Mouse (Mus musculus) ES-Bruce4 (cell line): ENCODE data around the gene Vim. TPM values are rescaled to one million over a fixed set of nuclear protein-coding genes. Genes with fewer than 3 reads are reported as not detected.
A peak's percentile ranks its signal among the peaks of the same experiment; 100 is the strongest.

Source experiments
- H3K27ac ChIP-seq: 2 replicates; pipeline ENCODE4 v1.5.1; 2012; ENCODE audit warnings: low read length, inconsistent platforms; ENCODE audit not compliant: insufficient read depth
- H3K27me3 ChIP-seq: 2 replicates; pipeline ENCODE4 v1.6.1; 2012; ENCODE audit warnings: mild to moderate bottlenecking, low read length, inconsistent platforms; ENCODE audit not compliant: control insufficient read depth, poor library complexity, insufficient read depth, severe bottlenecking
- H3K36me3 ChIP-seq: 2 replicates; pipeline ENCODE4 v1.6.1; 2012; ENCODE audit warnings: inconsistent platforms, mild to moderate bottlenecking, low read length, moderate library complexity; ENCODE audit not compliant: control insufficient read depth, poor library complexity, insufficient read depth, severe bottlenecking
- H3K4me1 ChIP-seq: one replicate; pipeline ENCODE4 v1.8.1; 2011; ENCODE audit warnings: low read length; ENCODE audit not compliant: control insufficient read depth, insufficient read depth
- H3K4me3 ChIP-seq: 2 replicates; pipeline ENCODE4 v1.5.1; 2011; ENCODE audit warnings: low read depth, mild to moderate bottlenecking, low read length
- H3K9ac ChIP-seq: 2 replicates; pipeline ENCODE4 v1.6.1; 2012; ENCODE audit warnings: low read depth, mild to moderate bottlenecking, inconsistent platforms; ENCODE audit not compliant: poor library complexity, severe bottlenecking
- H3K9me3 ChIP-seq: replicated peaks from 2 replicates; pipeline ENCODE4 v1.6.1; 2012; ENCODE audit warnings: mild to moderate bottlenecking, low read length, inconsistent platforms; ENCODE audit not compliant: control insufficient read depth, poor library complexity, insufficient read depth, severe bottlenecking
- CTCF ChIP-seq: IDR thresholded peaks from one replicate; pipeline ENCODE4 v1.8.1; 2011; ENCODE audit warnings: low read depth, low read length
- EP300 ChIP-seq: IDR thresholded peaks from 2 replicates; pipeline ENCODE4 v1.6.1; 2011; ENCODE audit warnings: low read depth, low read length; ENCODE audit not compliant: insufficient read depth
- POLR2A ChIP-seq: IDR thresholded peaks from one replicate; pipeline ENCODE4 v1.8.1; 2011; ENCODE audit warnings: low read length; ENCODE audit not compliant: insufficient read depth
- polyA plus RNA-seq: library from polyadenylated mRNA; stranded (reverse); fragments of >200 nt; gene quantifications from 2 replicates; pipeline ENCODE4 v1.2.4, GENCODE M21; 2011; ENCODE audit warnings: low read depth; ENCODE audit not compliant: missing spikeins, insufficient read depth, insufficient read length

Vim gene
- polyA plus RNA-seq, 1 experiment: 91.9 TPM

- H3K9ac ChIP-seq: no peak overlapping the region
These were observed 37.0 kb upstream of the Vim start for GRCm38 (mm10) chr2:13536747-13537146.

GRCm38 (mm10) chr2:13537733-13538132, 36.0 kb upstream of the Vim start:
- H3K9me3 ChIP-seq: no peaks in the 10 kb centered on the region
- no peak overlapping the region for H3K4me3 ChIP-seq
- H3K27ac ChIP-seq: no peak overlapping the region
- no peak overlapping the region for H3K9ac ChIP-seq
- no peaks in the 10 kb centered on the region for H3K27me3 ChIP-seq
- no peaks in the 10 kb centered on the region for H3K36me3 ChIP-seq
- no peaks in the 10 kb centered on the region for H3K4me1 ChIP-seq
- no peak for TF ChIP-seq POLR2A
- peak; percentile 57 for TF ChIP-seq CTCF
- TF ChIP-seq EP300: no peak

More at GRCm38 (mm10) chr2:13536747-13537146, 37.0 kb upstream of the Vim start:
- Histone ChIP-seq H3K9me3 (no peaks in the 10 kb centered on the region), H3K27me3 (no peaks in the 10 kb centered on the region), H3K4me3 (no peak overlapping the region), H3K4me1 (no peaks in the 10 kb centered on the region), H3K27ac (no peak overlapping the region), H3K36me3 (no peaks in the 10 kb centered on the region)
- TF ChIP-seq POLR2A (no peak), CTCF (no peak), EP300 (no peak)

- H3K4me3 ChIP-seq: no peak overlapping the region
- TF ChIP-seq EP300 (no peak), CTCF (no peak), POLR2A (no peak)
- no peak overlapping the region for H3K9ac ChIP-seq
- H3K36me3 ChIP-seq: no peaks in the 10 kb centered on the region
- no peak overlapping the region for H3K27ac ChIP-seq
- no peaks in the 10 kb centered on the region for H3K9me3 ChIP-seq
- no peaks in the 10 kb centered on the region for H3K4me1 ChIP-seq
- no peaks in the 10 kb centered on the region for H3K27me3 ChIP-seq
These were observed 35.5 kb upstream of the Vim start for GRCm38 (mm10) chr2:13538258-13538657.

GRCm38 (mm10) chr2:13538704-13539377, 34.9 kb upstream of the Vim start:
- H3K4me3 ChIP-seq: no peak overlapping the region
- no peaks in the 10 kb centered on the region for H3K36me3 ChIP-seq
- no peak overlapping the region for H3K9ac ChIP-seq
- no peak overlapping the region for H3K27ac ChIP-seq
- no peaks in the 10 kb centered on the region for H3K9me3 ChIP-seq
- no peaks in the 10 kb centered on the region for H3K4me1 ChIP-seq
- no peak for TF ChIP-seq POLR2A
- no peak for TF ChIP-seq CTCF
- TF ChIP-seq EP300: no peak
- H3K27me3 ChIP-seq: no peaks in the 10 kb centered on the region

GRCm38 (mm10) chr2:13539860-13540259, 33.9 kb upstream of the Vim start:
- TF ChIP-seq EP300 (no peak), CTCF (no peak)
- no peaks in the 10 kb centered on the region for H3K36me3 ChIP-seq
- H3K4me3 ChIP-seq: no peak overlapping the region
- H3K27ac ChIP-seq: no peak overlapping the region
- no peaks in the 10 kb centered on the region for H3K4me1 ChIP-seq
- no peak overlapping the region for H3K9ac ChIP-seq
- no peaks in the 10 kb centered on the region for H3K27me3 ChIP-seq
- no peaks in the 10 kb centered on the region for H3K9me3 ChIP-seq

GRCm38 (mm10) chr2:13543519-13544124, 30.1 kb upstream of the Vim start:
- H3K27me3 ChIP-seq: no peaks in the 10 kb centered on the region
- no peak for TF ChIP-seq CTCF
- no peak for TF ChIP-seq POLR2A
- no peak for TF ChIP-seq EP300
- no peaks in the 10 kb centered on the region for H3K36me3 ChIP-seq
- H3K4me1 ChIP-seq: no peaks in the 10 kb centered on the region
- peak overlapping the region; percentile 80; the same call in 1 of the 2 replicates for H3K4me3 ChIP-seq
- H3K9ac ChIP-seq: peak overlapping the region; percentile 54; the same call in 1 of the 2 replicates
- H3K27ac ChIP-seq: no peak overlapping the region
- H3K9me3 ChIP-seq: no peaks in the 10 kb centered on the region
